Mouse (Mus musculus) heart, embryonic 16.5 days (tissue): ENCODE data around the gene Fam151b. TPM values are rescaled to one million over a fixed set of nuclear protein-coding genes. Genes with fewer than 3 reads are reported as not detected.

Source experiments
- ATAC-seq: fragments of 200-750 bp; cut with Nextera tagmentation; replicated peaks from 2 replicates; pipeline ENCODE4 v1.8.0; 2017; ENCODE audit warnings: moderate number of reproducible peaks; ENCODE audit not compliant: insufficient read depth, low FRiP score; ENCODE audit errors: extremely low read depth
- H3K27ac ChIP-seq: fragments of 300-500 bp; sonication (generic); 2 replicates; pipeline ENCODE4 v1.5.1; 2014; ENCODE audit warnings: mild to moderate bottlenecking, low read length, control low read depth, moderate library complexity
- H3K27me3 ChIP-seq: fragments of 300-500 bp; sonication (generic); 2 replicates; pipeline ENCODE4 v1.6.1; 2014; ENCODE audit warnings: low read length, mixed read lengths; ENCODE audit not compliant: control insufficient read depth, insufficient read depth
- H3K36me3 ChIP-seq: fragments of 300-500 bp; sonication (generic); 2 replicates; pipeline ENCODE4 v1.6.1; 2014; ENCODE audit not compliant: control insufficient read depth, insufficient read depth
- H3K4me1 ChIP-seq: fragments of 300-500 bp; sonication (generic); 2 replicates; pipeline ENCODE4 v1.6.1; 2014; ENCODE audit warnings: low read length, mixed read lengths; ENCODE audit not compliant: control insufficient read depth, insufficient read depth
- H3K4me2 ChIP-seq: fragments of 300-500 bp; sonication (generic); 2 replicates; pipeline ENCODE4 v1.6.1; 2014; ENCODE audit warnings: low read depth, mild to moderate bottlenecking, control low read depth, low read length
- H3K4me3 ChIP-seq: fragments of 300-500 bp; sonication (generic); 2 replicates; pipeline ENCODE4 v1.5.1; 2014; ENCODE audit warnings: mild to moderate bottlenecking, control low read depth, low read length
- H3K9ac ChIP-seq: fragments of 300-500 bp; sonication (generic); 2 replicates; pipeline ENCODE4 v1.6.1; 2014; ENCODE audit warnings: low read length, control low read depth
- H3K9me3 ChIP-seq: fragments of 300-500 bp; sonication (generic); replicated peaks from 2 replicates; pipeline ENCODE4 v1.6.1; 2016; ENCODE audit warnings: low read length; ENCODE audit not compliant: control insufficient read depth
- WGBS: fragments of 180-500 bp; shearing (Covaris S2); extraction: QIAGEN DNeasy Blood & Tissue Kit; methylation state at CpG from one replicate; pipeline ENCODE4 v1.1.7; 2014; 5-methylcytosine and 5-hydroxymethylcytosine counted together
- polyA plus RNA-seq: library from polyadenylated mRNA; unstranded; fragments of >200 nt; fragmentation: Nextera tagmentation; extraction: Ambion mirVana; gene quantifications from 2 replicates; pipeline ENCODE4 v1.2.1, GENCODE M21; 2015

Gene Fam151b
- polyA plus RNA-seq, 1 experiment from 2014 or later, result not detected

- no peak overlapping the region for H3K4me3 ChIP-seq
- H3K27me3 ChIP-seq, result no peaks in the 10 kb centered on the region
- WGBS, result 61% methylated on average over 4 of the region's 4 CpGs
- no peaks in the 10 kb centered on the region for H3K4me1 ChIP-seq
- H3K36me3 ChIP-seq, result peaks cover 14% of the 10 kb centered on the region
- no peak for ATAC-seq
- no peak overlapping the region for H3K9ac ChIP-seq
- no peak overlapping the region for H3K4me2 ChIP-seq
- no peaks in the 10 kb centered on the region for H3K9me3 ChIP-seq
- no peak overlapping the region for H3K27ac ChIP-seq
These were observed 7.0 kb upstream of the Fam151b start for GRCm38 (mm10) chr13:92490817-92491216.

- H3K9ac ChIP-seq, result peak overlapping the region; percentile 73
- peak; percentile 23 for ATAC-seq
- peak overlapping the region; percentile 88 for H3K4me2 ChIP-seq
- peaks cover 3% of the 10 kb centered on the region for H3K36me3 ChIP-seq
- H3K27me3 ChIP-seq, result no peaks in the 10 kb centered on the region
- 9% methylated on average over 3 of the region's 3 CpGs for WGBS
- peak overlapping the region; percentile 59 for H3K4me3 ChIP-seq
- no peak overlapping the region for H3K27ac ChIP-seq
- H3K4me1 ChIP-seq, result peaks cover 6% of the 10 kb centered on the region; the same call in 1 of the 2 replicates
- H3K9me3 ChIP-seq, result no peaks in the 10 kb centered on the region
These were observed 467 bp downstream of the Fam151b start for GRCm38 (mm10) chr13:92483348-92483747.

- no peak overlapping the region for H3K4me2 ChIP-seq
- 57% methylated on average over 2 of the region's 2 CpGs for WGBS
- H3K27me3 ChIP-seq, result no peaks in the 10 kb centered on the region
- H3K9me3 ChIP-seq, result no peaks in the 10 kb centered on the region
- H3K36me3 ChIP-seq, result peaks cover 4% of the 10 kb centered on the region; the same call in 1 of the 2 replicates
- H3K4me1 ChIP-seq, result no peaks in the 10 kb centered on the region
- no peak overlapping the region for H3K9ac ChIP-seq
- no peak for ATAC-seq
- no peak overlapping the region for H3K27ac ChIP-seq
- H3K4me3 ChIP-seq, result no peak overlapping the region
These were observed 13.7 kb downstream of the Fam151b start for GRCm38 (mm10) chr13:92470151-92470550.

DNA sequence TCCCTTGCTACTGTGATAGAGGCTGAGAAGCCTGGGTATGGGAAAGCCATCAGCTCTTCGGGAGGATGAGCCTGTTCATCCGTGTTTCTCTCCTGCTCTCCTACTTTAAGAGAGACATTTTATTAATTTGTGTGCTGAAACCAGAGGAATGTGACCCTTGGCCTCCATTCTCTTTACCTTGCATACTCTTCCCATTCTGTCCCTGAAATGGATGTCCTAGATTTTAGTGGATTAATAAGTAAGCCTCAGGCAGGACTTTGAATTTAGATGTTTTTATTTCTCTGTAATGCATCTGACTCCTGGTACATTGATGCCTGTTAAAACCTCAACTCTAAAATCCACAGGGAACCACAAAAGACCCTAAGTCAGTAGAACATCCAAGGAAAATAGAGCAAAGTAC lies 14.4 kb downstream of the Fam151b start:
- WGBS, result 70% methylated on average over 2 of the region's 2 CpGs
- Histone ChIP-seq H3K9ac (no peak overlapping the region), H3K36me3 (peaks cover 4% of the 10 kb centered on the region; the same call in 1 of the 2 replicates), H3K27me3 (no peaks in the 10 kb centered on the region), H3K4me3 (no peak overlapping the region), H3K27ac (no peak overlapping the region), H3K9me3 (no peaks in the 10 kb centered on the region), H3K4me2 (no peak overlapping the region), H3K4me1 (no peaks in the 10 kb centered on the region)
- ATAC-seq, result no peak

- Histone ChIP-seq H3K4me2 (no peak overlapping the region), H3K4me3 (no peak overlapping the region), H3K9ac (no peak overlapping the region), H3K27me3 (no peaks in the 10 kb centered on the region), H3K27ac (no peak overlapping the region), H3K4me1 (no peaks in the 10 kb centered on the region), H3K36me3 (peaks cover 4% of the 10 kb centered on the region; the same call in 1 of the 2 replicates), H3K9me3 (no peaks in the 10 kb centered on the region)
- WGBS, result 71% methylated on average over 9 of the region's 9 CpGs
- no peak for ATAC-seq
These were observed 15.9 kb downstream of the Fam151b start for GRCm38 (mm10) chr13:92467891-92468290.

DNA sequence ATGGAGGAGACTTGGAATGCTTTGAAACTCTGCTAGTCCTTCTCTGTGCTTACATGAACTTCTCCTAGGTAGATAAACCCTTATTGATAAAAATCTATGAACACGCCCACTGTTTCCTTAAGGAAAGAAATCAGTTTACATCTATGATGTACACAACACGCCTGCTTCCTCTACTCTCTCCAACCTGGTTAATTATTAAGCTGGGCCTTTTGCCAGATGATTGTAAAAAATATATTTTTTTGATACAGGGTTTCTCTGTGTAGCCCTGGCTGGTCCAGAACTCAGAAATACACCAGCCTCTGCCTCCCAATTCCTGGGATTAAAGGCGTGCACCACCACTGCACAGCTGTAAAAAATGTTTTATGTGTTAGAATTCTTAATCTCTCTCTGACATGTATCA lies 19.1 kb downstream of the Fam151b start:
- Histone ChIP-seq H3K36me3 (peaks cover 4% of the 10 kb centered on the region; the same call in 1 of the 2 replicates), H3K9ac (no peak overlapping the region), H3K4me3 (no peak overlapping the region), H3K4me2 (no peak overlapping the region), H3K4me1 (no peaks in the 10 kb centered on the region), H3K9me3 (no peaks in the 10 kb centered on the region), H3K27me3 (no peaks in the 10 kb centered on the region), H3K27ac (no peak overlapping the region)
- WGBS, result 84% methylated on average over 3 of the region's 3 CpGs
- no peak for ATAC-seq

DNA sequence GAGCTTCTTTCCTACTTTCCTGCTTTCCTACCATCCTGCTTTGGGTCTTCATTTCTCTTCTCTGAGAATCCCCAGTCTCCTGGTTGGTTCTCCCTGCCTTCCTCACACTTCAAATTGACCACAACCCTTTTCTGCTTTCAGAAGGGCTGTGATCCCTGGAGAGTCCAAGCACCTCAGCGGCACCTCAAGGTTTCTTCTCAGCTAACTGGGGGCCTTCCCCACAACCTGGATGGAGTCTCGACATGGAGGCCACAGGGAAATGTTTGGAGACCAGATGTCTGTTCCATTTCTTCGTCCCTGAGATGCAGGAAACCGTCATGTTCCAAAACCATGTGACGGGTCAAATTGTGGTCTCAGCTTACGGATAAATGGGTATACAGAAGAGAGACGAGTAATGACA lies 36.9 kb downstream of the Fam151b start:
- Histone ChIP-seq H3K36me3 (no peaks in the 10 kb centered on the region), H3K4me2 (no peak overlapping the region), H3K9ac (no peak overlapping the region), H3K4me3 (no peak overlapping the region), H3K27ac (no peak overlapping the region), H3K4me1 (no peaks in the 10 kb centered on the region), H3K9me3 (no peaks in the 10 kb centered on the region), H3K27me3 (no peaks in the 10 kb centered on the region)
- 87% methylated on average over 7 of the region's 7 CpGs for WGBS
- no peak for ATAC-seq

GRCm38 (mm10) chr13:92440286-92440685 lies 43.5 kb downstream of the Fam151b start:
- Histone ChIP-seq H3K4me3 (no peak overlapping the region), H3K4me1 (no peaks in the 10 kb centered on the region), H3K9me3 (no peaks in the 10 kb centered on the region), H3K27me3 (no peaks in the 10 kb centered on the region), H3K36me3 (no peaks in the 10 kb centered on the region), H3K9ac (no peak overlapping the region), H3K4me2 (no peak overlapping the region), H3K27ac (no peak overlapping the region)
- 74% methylated on average over 13 of the region's 13 CpGs for WGBS
- ATAC-seq, result no peak

DNA sequence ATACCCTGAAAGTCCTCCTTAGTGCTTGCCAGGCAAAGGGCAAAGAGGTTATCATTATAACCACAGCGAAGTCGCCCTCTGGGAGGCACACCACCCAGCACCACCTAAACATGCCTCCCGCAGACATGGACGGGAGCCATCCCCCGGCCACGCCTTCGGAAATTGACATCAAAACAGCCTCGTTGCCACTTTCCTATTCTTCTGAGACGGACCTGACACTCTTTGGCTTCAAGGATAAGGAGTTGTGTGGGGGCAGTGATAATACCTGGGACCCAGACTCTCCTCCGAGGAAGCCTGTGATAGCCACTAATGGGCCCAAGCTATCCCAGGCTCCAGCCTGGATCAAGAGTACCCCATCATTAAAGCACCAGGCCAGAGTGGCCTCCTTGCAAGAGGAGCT lies 45.2 kb downstream of the Fam151b start:
- no peaks in the 10 kb centered on the region for H3K36me3 ChIP-seq
- no peaks in the 10 kb centered on the region for H3K4me1 ChIP-seq
- H3K27ac ChIP-seq, result no peak overlapping the region
- H3K4me3 ChIP-seq, result no peak overlapping the region
- H3K9me3 ChIP-seq, result no peaks in the 10 kb centered on the region
- H3K9ac ChIP-seq, result no peak overlapping the region
- WGBS, result 80% methylated on average over 10 of the region's 10 CpGs
- no peak for ATAC-seq
- no peaks in the 10 kb centered on the region for H3K27me3 ChIP-seq
- no peak overlapping the region for H3K4me2 ChIP-seq
